Mouse (Mus musculus) limb, embryonic 13.5 days (tissue): Measurements from ENCODE around the gene Gm826. TPM values are rescaled to one million over a fixed set of nuclear protein-coding genes. Genes with fewer than 3 reads are reported as not detected.

Experiments
- polyA plus RNA-seq: library from polyadenylated mRNA; unstranded; fragments of >200 nt; fragmentation: Nextera tagmentation; extraction: Ambion mirVana; gene quantifications from 2 replicates; pipeline ENCODE4 v1.2.1, GENCODE M21; 2015

Gm826 gene
- polyA plus RNA-seq, 1 experiment from 2014 or later = 0.33 TPM

Other genes with a start within 250 kb of the Gm826 start
- 24.3 and 30.9 TPM in 2 replicates for gene Mafb, start 32.9 kb upstream of the Gm826 start, polyA plus RNA-seq